Mouse (Mus musculus) liver, embryonic 14.5 days (tissue): ENCODE measurements around the gene Slc37a1. TPM values are rescaled to one million over a fixed set of nuclear protein-coding genes. Genes with fewer than 3 reads are reported as not detected.

Experiments used
- ATAC-seq: fragments of 200-750 bp; cut with Nextera tagmentation; 2 replicates; pipeline ENCODE4 v1.8.0; 2017; ENCODE audit warnings: moderate number of reproducible peaks, mild to moderate bottlenecking, moderate library complexity; ENCODE audit not compliant: insufficient read depth
- DNase-seq, 3 experiments: peaks; one replicate each; pipeline ENCODE4 v3.0.0-alpha.2; 2012 to 2013; ENCODE audit warnings: low read depth in 3 of 3, low spot score in 3 of 3
- H3K27ac ChIP-seq: fragments of 300-500 bp; sonication (generic); 2 replicates; pipeline ENCODE4 v1.5.1; 2014; ENCODE audit warnings: moderate library complexity, mild to moderate bottlenecking, control low read depth, inconsistent platforms
- H3K27me3 ChIP-seq: fragments of 300-500 bp; sonication (generic); 2 replicates; pipeline ENCODE4 v1.6.1; 2014; ENCODE audit warnings: mild to moderate bottlenecking, low read length, moderate library complexity; ENCODE audit not compliant: control insufficient read depth, insufficient read depth
- H3K36me3 ChIP-seq: fragments of 300-500 bp; sonication (generic); replicated peaks from 2 replicates; pipeline ENCODE4 v1.6.1; 2014; ENCODE audit warnings: low read depth; ENCODE audit not compliant: control insufficient read depth, insufficient read depth
- H3K4me1 ChIP-seq, 2 experiments: fragments of 200-500 bp in 1 of 2; fragments of 300-500 bp in 1 of 2; sonication (generic) in 1 of 2; replicated peaks; 2 replicates each; pipeline ENCODE4 v1.6.1; 2012 to 2014; ENCODE audit warnings: antibody characterized with exemption in 1 of 2, inconsistent platforms in 1 of 2, low read length in 1 of 2; ENCODE audit not compliant: control insufficient read depth in 2 of 2, insufficient read depth in 2 of 2
- H3K4me2 ChIP-seq: fragments of 300-500 bp; sonication (generic); 2 replicates; pipeline ENCODE4 v1.6.1; 2014; ENCODE audit warnings: low read depth, mild to moderate bottlenecking, control low read depth, moderate library complexity
- H3K4me3 ChIP-seq, 2 experiments: fragments of 200-500 bp in 1 of 2; fragments of 300-500 bp in 1 of 2; sonication (generic) in 1 of 2; 2 replicates each; pipeline ENCODE4 v1.5.1; 2012 to 2014; ENCODE audit warnings: low read depth in 2 of 2, low read length in 2 of 2, mild to moderate bottlenecking in 2 of 2, control low read depth in 1 of 2, inconsistent platforms in 1 of 2, moderate library complexity in 1 of 2; ENCODE audit not compliant: insufficient read depth in 1 of 2
- H3K9ac ChIP-seq: fragments of 300-500 bp; sonication (generic); replicated peaks from 2 replicates; pipeline ENCODE4 v1.6.1; 2014; ENCODE audit warnings: mild to moderate bottlenecking, control low read depth, moderate library complexity
- H3K9me3 ChIP-seq: fragments of 300-500 bp; sonication (generic); 2 replicates; pipeline ENCODE4 v1.6.1; 2016; ENCODE audit warnings: low read length, mixed read lengths; ENCODE audit not compliant: control insufficient read depth
- CTCF ChIP-seq: IDR thresholded peaks from 2 replicates; pipeline ENCODE4 v1.5.1; 2016; ENCODE audit warnings: antibody characterized with exemption, low read depth, control low read depth
- EP300 ChIP-seq: IDR thresholded peaks from 2 replicates; pipeline ENCODE4 v1.6.1; 2016; ENCODE audit warnings: antibody characterized with exemption, low read depth
- WGBS: fragments of 180-500 bp; shearing (Covaris S2); extraction: QIAGEN DNeasy Blood & Tissue Kit; methylation state at CpG from one replicate; pipeline ENCODE4 v1.1.7; 2014; ENCODE audit not compliant: insufficient replicate concordance; 5-methylcytosine and 5-hydroxymethylcytosine counted together
- polyA plus RNA-seq, 2 experiments: library from polyadenylated mRNA; depleted of rRNA in 1 of 2; stranded (reverse) in 1 of 2; unstranded in 1 of 2; fragments of >200 nt; fragmentation: Nextera tagmentation in 1 of 2; extraction: Ambion mirVana in 1 of 2; gene quantifications; 2 replicates each; pipeline versions ENCODE4 v1.2.1 to v1.2.3; 2012 to 2014

Gene Slc37a1
- polyA plus RNA-seq, 2 experiments: 1.2 to 1.9 TPM

GRCm38 (mm10) chr17:31295215-31295891 lies 8.8 kb downstream of the Slc37a1 start:
- H3K4me2 ChIP-seq: peak overlapping the region; percentile 96
- H3K9me3 ChIP-seq: no peaks in the 10 kb centered on the region
- ATAC-seq: peak; percentile 57; the same call in 1 of the 2 replicates
- no peaks in the 10 kb centered on the region for H3K36me3 ChIP-seq
- 0 out of 2 replicates have a peak overlapping the region, but pooled peaks have one; percentile 5 for H3K9ac ChIP-seq
- WGBS: 12% methylated on average over 25 of the region's 25 CpGs
- peaks cover 0 to 8% of the 10 kb centered on the region in 2 experiments; a peak in 3 of 4 replicates for H3K4me1 ChIP-seq
- peak overlapping the region; percentile 58 to 66 for H3K4me3 ChIP-seq
- H3K27ac ChIP-seq: no peak overlapping the region
- TF ChIP-seq EP300 (no peak), CTCF (peak; percentile 80)
- no peaks in the 10 kb centered on the region for H3K27me3 ChIP-seq
- DNase-seq: no peak

GRCm38 (mm10) chr17:31295892-31296781 lies 9.5 kb downstream of the Slc37a1 start:
- Histone ChIP-seq H3K4me1 (peaks cover 0 to 8% of the 10 kb centered on the region in 2 experiments; a peak in 3 of 4 replicates), H3K4me3 (peak overlapping the region; percentile 58 to 66), H3K36me3 (no peaks in the 10 kb centered on the region), H3K9me3 (no peaks in the 10 kb centered on the region), H3K27ac (no peak overlapping the region), H3K9ac (peak overlapping the region; percentile 54), H3K27me3 (no peaks in the 10 kb centered on the region), H3K4me2 (peak overlapping the region; percentile 96)
- DNase-seq (peak in 2 of 3 experiments; percentile 49 to 50), ATAC-seq (peak; percentile 61)
- under 1% methylated on average over 68 of the region's 68 CpGs for WGBS
- TF ChIP-seq CTCF (no peak), EP300 (no peak)

GRCm38 (mm10) chr17:31297521-31297939 lies 10.9 kb downstream of the Slc37a1 start:
- 11% methylated on average over 7 of the region's 7 CpGs for WGBS
- Histone ChIP-seq H3K9me3 (no peaks in the 10 kb centered on the region), H3K27ac (no peak overlapping the region), H3K9ac (no peak overlapping the region), H3K36me3 (no peaks in the 10 kb centered on the region), H3K4me1 (peaks cover 0 to 8% of the 10 kb centered on the region in 2 experiments; a peak in 3 of 4 replicates), H3K4me2 (peak overlapping the region; percentile 96), H3K27me3 (no peaks in the 10 kb centered on the region), H3K4me3 (peak overlapping the region in 1 of 2 experiments; percentile 66; a peak in 1 of 4 replicates)
- TF ChIP-seq CTCF (no peak), EP300 (no peak)
- DNase-seq (no peak), ATAC-seq (no peak)

- Histone ChIP-seq H3K4me1 (peaks cover 0 to 8% of the 10 kb centered on the region in 2 experiments; a peak in 3 of 4 replicates), H3K27me3 (no peaks in the 10 kb centered on the region), H3K36me3 (no peaks in the 10 kb centered on the region), H3K9ac (no peak overlapping the region), H3K9me3 (no peaks in the 10 kb centered on the region), H3K4me2 (no peak overlapping the region), H3K27ac (no peak overlapping the region), H3K4me3 (no peak overlapping the region)
- 62% methylated on average over 6 of the region's 6 CpGs for WGBS
- no peak for TF ChIP-seq EP300
- TF ChIP-seq CTCF: no peak
- ATAC-seq (no peak), DNase-seq (no peak)
These were observed 12.0 kb downstream of the Slc37a1 start for GRCm38 (mm10) chr17:31298419-31299209.
